Mouse (Mus musculus) gastrocnemius, postnatal 25 days (tissue): ENCODE data around the gene Strip2. TPM values are rescaled to one million over a fixed set of nuclear protein-coding genes. Genes with fewer than 3 reads are reported as not detected.

ENCODE experiments used
- DNase-seq: peaks from one replicate; pipeline ENCODE4 v3.0.0; 2022
- microRNA-seq, 2 experiments: library from miRNA; unstranded; fragments of <30 nt; microRNA quantifications; one replicate each; pipeline ENCODE4 v1.2.0; 2021; ENCODE audit warnings: borderline replicate concordance in 2 of 2
- total RNA-seq, 2 experiments: library from RNA; stranded (reverse); gene quantifications; 1 replicate in 1 of 2; 2 replicates in 1 of 2; pipeline ENCODE4 v1.2.3; 2021

The Strip2 gene
- total RNA-seq, 2 experiments from 2014 or later: 0.94 to 1.00 TPM

- DNase-seq: no peak
These were observed 92.4 kb downstream of the Strip2 start for GRCm38 (mm10) chr6:30009204-30009603.

Small RNA genes lying within 50 kb of the gene (microRNA-seq; reads per million reads assigned to microRNA genes)
- gene Gm23049: 0 reads per million in 2 experiments

Other genes starting within 250 kb of the Strip2 start
- 1 to 10 TPM; 2.8 to 3.1 TPM for gene Tspan33, start 222.8 kb upstream of the Strip2 start, total RNA-seq
- 1 to 10 TPM; 5.5 to 5.9 TPM for gene Smo, start 181.5 kb upstream of the Strip2 start, total RNA-seq
- gene Ahcyl2, start 149.0 kb upstream of the Strip2 start, total RNA-seq: 10 to 100 TPM; 16.0 to 19.0 TPM
- gene Nrf1, start 131.0 kb downstream of the Strip2 start, total RNA-seq: 10 to 100 TPM in 1 of 2 experiments, 1 to 10 TPM in 1; 9.0 to 11.6 TPM